Mouse (Mus musculus) gastrocnemius, postnatal 4 days (tissue): ENCODE measurements around the gene Gm10073. TPM values are rescaled to one million over a fixed set of nuclear protein-coding genes. Genes with fewer than 3 reads are reported as not detected.
"Not testable (repeated sequence)": the region's sequence is repeated elsewhere in the genome, so short reads cannot be mapped to it uniquely, and the experiment has no call there.

ENCODE experiments used
- DNase-seq, 2 experiments: peaks; one replicate each; pipeline ENCODE4 v3.0.0; 2021 to 2022; ENCODE audit warnings: low spot score in 2 of 2, mixed read lengths in 2 of 2
- total RNA-seq, 2 experiments: library from RNA; stranded (reverse); gene quantifications; 2 replicates each; pipeline ENCODE4 v1.2.3; 2021

The Gm10073 gene
- total RNA-seq, 2 experiments from 2014 or later, result 157 to 177 TPM

GRCm38 (mm10) chr8:106599265-106599979, 26.2 kb upstream of the Gm10073 start:
- no peak for DNase-seq

GRCm38 (mm10) chr8:106597067-106597466, 23.8 kb upstream of the Gm10073 start:
- DNase-seq, result no peak

- DNase-seq, result not testable (repeated sequence)
Measured at GRCm38 (mm10) chr8:106595623-106596022, 22.4 kb upstream of the Gm10073 start.

GRCm38 (mm10) chr8:106592458-106592857, 19.2 kb upstream of the Gm10073 start:
- DNase-seq, result no peak

GRCm38 (mm10) chr8:106588443-106589431, 15.5 kb upstream of the Gm10073 start:
- no peak for DNase-seq

GRCm38 (mm10) chr8:106586896-106587295, 13.6 kb upstream of the Gm10073 start:
- DNase-seq, result peak in 1 of 2 experiments; percentile 15

- DNase-seq, result no peak
Measured at GRCm38 (mm10) chr8:106585671-106586037, 12.4 kb upstream of the Gm10073 start.

- DNase-seq, result no peak
Measured at GRCm38 (mm10) chr8:106584942-106585670, 11.8 kb upstream of the Gm10073 start.

- no peak for DNase-seq
Measured at GRCm38 (mm10) chr8:106581344-106582088, 8.3 kb upstream of the Gm10073 start.

- no peak for DNase-seq
Measured at GRCm38 (mm10) chr8:106579510-106579909, 6.2 kb upstream of the Gm10073 start.

GRCm38 (mm10) chr8:106576849-106577555, 3.7 kb upstream of the Gm10073 start:
- no peak for DNase-seq

GRCm38 (mm10) chr8:106574283-106574682, 1.0 kb upstream of the Gm10073 start:
- no peak for DNase-seq

GRCm38 (mm10) chr8:106572175-106572574, 1.1 kb downstream of the Gm10073 start:
- not testable (repeated sequence) for DNase-seq

- no peak for DNase-seq
Measured at GRCm38 (mm10) chr8:106571551-106572172, 1.6 kb downstream of the Gm10073 start.

- no peak for DNase-seq
Measured at GRCm38 (mm10) chr8:106570386-106570785, 2.9 kb downstream of the Gm10073 start.

- DNase-seq, result no peak
Measured at GRCm38 (mm10) chr8:106569006-106569405, 4.3 kb downstream of the Gm10073 start.

GRCm38 (mm10) chr8:106563691-106564182, 9.5 kb downstream of the Gm10073 start:
- peak in 1 of 2 experiments; percentile 38 for DNase-seq

- DNase-seq, result peak; percentile 57 to 60
Measured at GRCm38 (mm10) chr8:106561097-106561865, 12.0 kb downstream of the Gm10073 start.
